Mouse (Mus musculus) hindbrain, embryonic 15.5 days (tissue): ENCODE results near the gene Gm20388. TPM values are rescaled to one million over a fixed set of nuclear protein-coding genes. Genes with fewer than 3 reads are reported as not detected.
A peak's percentile ranks its signal among the peaks of the same experiment; 100 is the strongest.

Experiments
- ATAC-seq: fragments of 200-750 bp; cut with Nextera tagmentation; 2 replicates; pipeline ENCODE4 v1.8.0; 2017; ENCODE audit warnings: low read depth, moderate number of reproducible peaks, moderate TSS enrichment; ENCODE audit not compliant: low FRiP score
- H3K27ac ChIP-seq: fragments of 300-500 bp; sonication (generic); replicated peaks from 2 replicates; pipeline ENCODE4 v1.5.1; 2015; ENCODE audit warnings: mild to moderate bottlenecking, inconsistent platforms
- H3K27me3 ChIP-seq: fragments of 300-500 bp; sonication (generic); 2 replicates; pipeline ENCODE4 v1.6.1; 2015; ENCODE audit warnings: control low read depth, inconsistent platforms
- H3K36me3 ChIP-seq: fragments of 300-500 bp; sonication (generic); 2 replicates; pipeline ENCODE4 v1.6.1; 2015; ENCODE audit warnings: control low read depth, inconsistent platforms
- H3K4me1 ChIP-seq: fragments of 300-500 bp; sonication (generic); replicated peaks from 2 replicates; pipeline ENCODE4 v1.6.1; 2015; ENCODE audit warnings: control low read depth, inconsistent platforms
- H3K4me2 ChIP-seq: fragments of 300-500 bp; sonication (generic); 2 replicates; pipeline ENCODE4 v1.6.1; 2015; ENCODE audit warnings: moderate library complexity, mild to moderate bottlenecking, inconsistent platforms
- H3K4me3 ChIP-seq: fragments of 300-500 bp; sonication (generic); 2 replicates; pipeline ENCODE4 v1.5.1; 2015; ENCODE audit warnings: mild to moderate bottlenecking, inconsistent platforms
- H3K9ac ChIP-seq: fragments of 300-500 bp; sonication (generic); 2 replicates; pipeline ENCODE4 v1.6.1; 2015; ENCODE audit warnings: inconsistent platforms
- H3K9me3 ChIP-seq: fragments of 300-500 bp; sonication (generic); 2 replicates; pipeline ENCODE4 v1.6.1; 2016; ENCODE audit warnings: control low read depth, inconsistent platforms
- WGBS: fragments of 180-500 bp; shearing (Covaris S2); methylation state at CpG from one replicate; pipeline ENCODE4 v1.1.7; 2015; 5-methylcytosine and 5-hydroxymethylcytosine counted together
- polyA plus RNA-seq: library from polyadenylated mRNA; unstranded; fragments of >200 nt; fragmentation: Nextera tagmentation; extraction: Ambion mirVana; gene quantifications from 2 replicates; pipeline ENCODE4 v1.2.1, GENCODE M21; 2015

Gene Gm20388
- polyA plus RNA-seq, 1 experiment from 2014 or later = 5.4 TPM

DNA sequence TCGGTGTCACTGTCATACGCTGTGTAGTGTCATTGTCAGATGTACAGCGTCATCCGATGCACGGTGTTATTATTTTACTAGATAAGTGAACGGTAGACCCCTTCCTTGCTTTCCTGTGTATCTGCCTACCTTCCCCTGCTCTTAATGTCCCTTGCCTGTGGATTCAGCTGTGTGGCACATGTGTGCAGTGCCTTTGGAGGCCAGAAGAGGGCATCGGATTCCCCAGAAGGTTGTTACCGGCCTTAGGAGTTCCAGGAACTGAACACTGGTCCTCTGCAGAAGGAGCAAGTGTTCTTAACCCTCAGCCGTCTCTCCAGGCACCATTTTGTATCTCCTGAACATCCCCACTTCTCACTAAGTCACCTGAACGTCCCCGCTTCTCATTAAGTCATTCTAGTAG, 3907.1 kb downstream of the Gm20388 start:
- ATAC-seq = no peak
- no peak overlapping the region for H3K9ac ChIP-seq
- 95% methylated on average over 11 of the region's 11 CpGs for WGBS
- H3K36me3 ChIP-seq = 0 out of 2 replicates have a peak, but pooled peaks cover 10% of the 10 kb centered on the region
- no peak overlapping the region for H3K4me2 ChIP-seq
- no peaks in the 10 kb centered on the region for H3K9me3 ChIP-seq
- H3K4me1 ChIP-seq = peaks cover 10% of the 10 kb centered on the region; the same call in 1 of the 2 replicates
- no peaks in the 10 kb centered on the region for H3K27me3 ChIP-seq
- no peak overlapping the region for H3K27ac ChIP-seq
- H3K4me3 ChIP-seq = no peak overlapping the region

- Histone ChIP-seq H3K4me1 (0 out of 2 replicates have a peak, but pooled peaks cover 4% of the 10 kb centered on the region), H3K36me3 (peaks cover 17% of the 10 kb centered on the region; the same call in 1 of the 2 replicates), H3K4me3 (no peak overlapping the region), H3K27ac (no peak overlapping the region), H3K9me3 (no peaks in the 10 kb centered on the region), H3K27me3 (no peaks in the 10 kb centered on the region), H3K4me2 (no peak overlapping the region), H3K9ac (no peak overlapping the region)
- ATAC-seq = no peak
- 94% methylated on average over 19 of the region's 19 CpGs for WGBS
Measured at GRCm38 (mm10) chr8:123819683-123820610, 3909.3 kb downstream of the Gm20388 start.

DNA sequence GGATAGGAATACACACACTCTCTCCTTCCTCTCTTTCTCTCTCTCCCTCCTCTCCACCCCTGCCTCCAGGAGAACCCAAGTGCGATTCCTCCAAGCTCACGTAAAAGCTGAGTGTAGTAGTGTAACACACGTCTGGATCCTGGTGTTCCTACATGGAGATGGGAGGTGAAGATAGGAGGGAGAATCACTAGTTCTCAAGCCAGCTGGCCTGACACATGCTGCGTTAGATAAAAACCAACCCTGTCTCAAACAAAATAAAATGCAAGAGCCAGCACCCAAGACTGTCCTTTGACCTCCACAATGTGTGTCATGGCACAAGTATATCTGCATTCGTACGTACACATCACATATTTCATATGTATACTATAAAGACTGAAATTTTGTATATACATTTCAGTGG, 3910.1 kb downstream of the Gm20388 start:
- Histone ChIP-seq H3K9me3 (no peaks in the 10 kb centered on the region), H3K9ac (no peak overlapping the region), H3K27ac (no peak overlapping the region), H3K4me1 (0 out of 2 replicates have a peak, but pooled peaks cover 4% of the 10 kb centered on the region), H3K36me3 (peaks cover 17% of the 10 kb centered on the region; the same call in 1 of the 2 replicates), H3K4me2 (no peak overlapping the region), H3K4me3 (no peak overlapping the region), H3K27me3 (no peaks in the 10 kb centered on the region)
- no peak for ATAC-seq
- WGBS = 94% methylated on average over 6 of the region's 6 CpGs

- Histone ChIP-seq H3K9me3 (no peaks in the 10 kb centered on the region), H3K4me1 (no peaks in the 10 kb centered on the region), H3K27ac (no peak overlapping the region), H3K4me3 (no peak overlapping the region), H3K36me3 (peaks cover 21% of the 10 kb centered on the region), H3K27me3 (no peaks in the 10 kb centered on the region), H3K4me2 (no peak overlapping the region), H3K9ac (no peak overlapping the region)
- WGBS = 97% methylated on average over 10 of the region's 10 CpGs
- no peak for ATAC-seq
Measured at GRCm38 (mm10) chr8:123823111-123823510, 3912.5 kb downstream of the Gm20388 start.

- no peaks in the 10 kb centered on the region for H3K4me1 ChIP-seq
- no peak for ATAC-seq
- H3K27ac ChIP-seq = no peak overlapping the region
- H3K36me3 ChIP-seq = peaks cover 26% of the 10 kb centered on the region
- no peaks in the 10 kb centered on the region for H3K27me3 ChIP-seq
- 94% methylated on average over 18 of the region's 18 CpGs for WGBS
- H3K9me3 ChIP-seq = no peaks in the 10 kb centered on the region
- no peak overlapping the region for H3K4me3 ChIP-seq
- H3K4me2 ChIP-seq = no peak overlapping the region
- no peak overlapping the region for H3K9ac ChIP-seq
Measured at GRCm38 (mm10) chr8:123823532-123824123, 3913.0 kb downstream of the Gm20388 start.

- Histone ChIP-seq H3K27ac (no peak overlapping the region), H3K4me2 (no peak overlapping the region), H3K4me3 (no peak overlapping the region), H3K9me3 (no peaks in the 10 kb centered on the region), H3K27me3 (no peaks in the 10 kb centered on the region), H3K9ac (no peak overlapping the region), H3K36me3 (peaks cover 46% of the 10 kb centered on the region), H3K4me1 (no peaks in the 10 kb centered on the region)
- 68% methylated on average over 9 of the region's 9 CpGs for WGBS
- no peak for ATAC-seq
Measured at GRCm38 (mm10) chr8:123826001-123826400, 3915.4 kb downstream of the Gm20388 start.

DNA sequence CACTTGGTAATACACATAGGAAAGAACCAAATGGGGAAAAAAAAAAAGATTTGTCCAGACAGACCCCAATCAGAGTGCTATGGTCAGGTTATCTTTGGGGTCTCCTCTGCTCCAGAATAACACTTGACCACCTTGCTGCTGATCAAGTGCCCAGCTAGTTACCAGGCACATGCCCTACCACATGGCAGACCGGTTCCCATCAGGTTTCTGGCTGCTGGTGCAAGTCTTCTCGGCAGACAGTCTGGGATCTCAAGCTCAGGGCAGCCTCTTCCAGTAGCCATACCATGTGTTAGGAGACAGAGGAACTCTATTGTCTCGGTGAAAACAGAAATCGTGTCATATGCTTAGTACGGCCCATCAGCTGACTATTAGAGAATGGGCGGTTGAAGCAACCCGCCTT, 3916.1 kb downstream of the Gm20388 start:
- Histone ChIP-seq H3K4me1 (no peaks in the 10 kb centered on the region), H3K27me3 (no peaks in the 10 kb centered on the region), H3K36me3 (peaks cover 51% of the 10 kb centered on the region), H3K4me3 (no peak overlapping the region), H3K9me3 (no peaks in the 10 kb centered on the region), H3K27ac (no peak overlapping the region), H3K4me2 (no peak overlapping the region), H3K9ac (no peak overlapping the region)
- ATAC-seq = no peak
- WGBS = 85% methylated on average over 7 of the region's 7 CpGs

GRCm38 (mm10) chr8:123827523-123827922, 3916.9 kb downstream of the Gm20388 start:
- H3K4me1 ChIP-seq = no peaks in the 10 kb centered on the region
- ATAC-seq = no peak
- no peak overlapping the region for H3K4me3 ChIP-seq
- WGBS = 92% methylated on average over 13 of the region's 13 CpGs
- peaks cover 58% of the 10 kb centered on the region for H3K36me3 ChIP-seq
- H3K9ac ChIP-seq = no peak overlapping the region
- H3K4me2 ChIP-seq = no peak overlapping the region
- H3K27me3 ChIP-seq = no peaks in the 10 kb centered on the region
- no peak overlapping the region for H3K27ac ChIP-seq
- H3K9me3 ChIP-seq = no peaks in the 10 kb centered on the region

- ATAC-seq = no peak
Measured at GRCm38 (mm10) chr8:123832757-123833156, 3922.1 kb downstream of the Gm20388 start.

GRCm38 (mm10) chr8:123835451-123835850, 3924.8 kb downstream of the Gm20388 start:
- Histone ChIP-seq H3K4me3 (no peak overlapping the region), H3K4me2 (no peak overlapping the region), H3K4me1 (no peaks in the 10 kb centered on the region), H3K9me3 (no peaks in the 10 kb centered on the region), H3K9ac (no peak overlapping the region), H3K27ac (no peak overlapping the region), H3K27me3 (no peaks in the 10 kb centered on the region), H3K36me3 (peaks cover 54% of the 10 kb centered on the region)
- WGBS = 61% methylated on average over 9 of the region's 9 CpGs
- 0 out of 2 replicates have a peak, but pooled peaks have one; percentile 38 for ATAC-seq

More at GRCm38 (mm10) chr8:123832757-123833156, 3922.1 kb downstream of the Gm20388 start:
- H3K27ac ChIP-seq = no peak overlapping the region
- H3K9me3 ChIP-seq = no peaks in the 10 kb centered on the region
- no peak overlapping the region for H3K4me2 ChIP-seq
- no peak overlapping the region for H3K9ac ChIP-seq
- H3K36me3 ChIP-seq = peaks cover 80% of the 10 kb centered on the region
- H3K4me3 ChIP-seq = no peak overlapping the region
- no peaks in the 10 kb centered on the region for H3K4me1 ChIP-seq
- WGBS = 98% methylated on average over 4 of the region's 4 CpGs
- no peaks in the 10 kb centered on the region for H3K27me3 ChIP-seq

GRCm38 (mm10) chr8:123836354-123836753, 3925.7 kb downstream of the Gm20388 start:
- H3K27ac ChIP-seq = no peak overlapping the region
- no peak for ATAC-seq
- 88% methylated on average over 6 of the region's 6 CpGs for WGBS
- H3K4me2 ChIP-seq = no peak overlapping the region
- no peak overlapping the region for H3K4me3 ChIP-seq
- no peaks in the 10 kb centered on the region for H3K9me3 ChIP-seq
- H3K9ac ChIP-seq = no peak overlapping the region
- H3K36me3 ChIP-seq = peaks cover 45% of the 10 kb centered on the region
- H3K4me1 ChIP-seq = no peaks in the 10 kb centered on the region
- no peaks in the 10 kb centered on the region for H3K27me3 ChIP-seq

- ATAC-seq = no peak
- Histone ChIP-seq H3K27ac (no peak overlapping the region), H3K27me3 (no peaks in the 10 kb centered on the region), H3K4me2 (no peak overlapping the region), H3K4me3 (no peak overlapping the region), H3K9me3 (no peaks in the 10 kb centered on the region), H3K9ac (no peak overlapping the region), H3K36me3 (peaks cover 25% of the 10 kb centered on the region), H3K4me1 (no peaks in the 10 kb centered on the region)
- 77% methylated on average over 9 of the region's 9 CpGs for WGBS
Measured at GRCm38 (mm10) chr8:123838496-123838895, 3927.9 kb downstream of the Gm20388 start.
